Mouse (Mus musculus): ENCODE results near the gene Il23a. TPM values are rescaled to one million over a fixed set of nuclear protein-coding genes. Genes with fewer than 3 reads are reported as not detected.
A peak's percentile ranks its signal among the peaks of the same experiment; 100 is the strongest.
"Not testable (repeated sequence)": the region's sequence is repeated elsewhere in the genome, so short reads cannot be mapped to it uniquely, and the experiment has no call there.

Il23a gene
- total RNA-seq, 1 experiment from 2014 or later, result not detected

- ATAC-seq (replicated peaks; ENCODE audit: insufficient number of reproducible peaks, low FRiP score, low TSS enrichment, poor library complexity, severe bottlenecking), result no peak
Measured at GRCm38 (mm10) chr10:128271883-128272282, 26.7 kb downstream of the Il23a start.

- no peak for ATAC-seq (replicated peaks; ENCODE audit: insufficient number of reproducible peaks, low FRiP score, low TSS enrichment, poor library complexity, severe bottlenecking)
Measured at GRCm38 (mm10) chr10:128270866-128271265, 27.7 kb downstream of the Il23a start.

GRCm38 (mm10) chr10:128270287-128270841 is 28.2 kb downstream of the Il23a start, which contains the start of gene Stat2:
TSS of gene Stat2 (plus strand) at chr10:128270559.
- peak; percentile 99 for ATAC-seq (replicated peaks; ENCODE audit: insufficient number of reproducible peaks, low FRiP score, low TSS enrichment, poor library complexity, severe bottlenecking)

- no peak for ATAC-seq (replicated peaks; ENCODE audit: insufficient number of reproducible peaks, low FRiP score, low TSS enrichment, poor library complexity, severe bottlenecking)
Measured at GRCm38 (mm10) chr10:128269206-128269910, 29.2 kb downstream of the Il23a start.

GRCm38 (mm10) chr10:128268371-128268770 is 30.2 kb downstream of the Il23a start, which contains the start of gene Apof:
TSS of gene Apof (plus strand) at chr10:128268671.
- no peak for ATAC-seq (replicated peaks; ENCODE audit: insufficient number of reproducible peaks, low FRiP score, low TSS enrichment, poor library complexity, severe bottlenecking)

- 0 out of 2 replicates have a peak, but pooled peaks have one; percentile 25 for ATAC-seq (replicated peaks; ENCODE audit: insufficient number of reproducible peaks, low FRiP score, low TSS enrichment, poor library complexity, severe bottlenecking)
Measured at GRCm38 (mm10) chr10:128263393-128264310, 34.9 kb downstream of the Il23a start.

- ATAC-seq (replicated peaks; ENCODE audit: insufficient number of reproducible peaks, low FRiP score, low TSS enrichment, poor library complexity, severe bottlenecking), result no peak
Measured at GRCm38 (mm10) chr10:128262300-128262699, 36.3 kb downstream of the Il23a start.

- ATAC-seq (replicated peaks; ENCODE audit: insufficient number of reproducible peaks, low FRiP score, low TSS enrichment, poor library complexity, severe bottlenecking), result not testable (repeated sequence)
Measured at GRCm38 (mm10) chr10:128260376-128260775, 38.2 kb downstream of the Il23a start.

GRCm38 (mm10) chr10:128259946-128260345 is 38.6 kb downstream of the Il23a start:
- no peak for ATAC-seq (replicated peaks; ENCODE audit: insufficient number of reproducible peaks, low FRiP score, low TSS enrichment, poor library complexity, severe bottlenecking)

GRCm38 (mm10) chr10:128258953-128259352 is 39.6 kb downstream of the Il23a start:
- peak; percentile 88 for ATAC-seq (replicated peaks; ENCODE audit: insufficient number of reproducible peaks, low FRiP score, low TSS enrichment, poor library complexity, severe bottlenecking)

- no peak for ATAC-seq (replicated peaks; ENCODE audit: insufficient number of reproducible peaks, low FRiP score, low TSS enrichment, poor library complexity, severe bottlenecking)
Measured at GRCm38 (mm10) chr10:128256328-128256727, 42.2 kb downstream of the Il23a start.

GRCm38 (mm10) chr10:128255925-128256324 is 42.6 kb downstream of the Il23a start:
- ATAC-seq (replicated peaks; ENCODE audit: insufficient number of reproducible peaks, low FRiP score, low TSS enrichment, poor library complexity, severe bottlenecking), result no peak

GRCm38 (mm10) chr10:128253677-128254255 is 44.8 kb downstream of the Il23a start, which contains the start of gene Apon:
TSS of gene Apon (plus strand) at chr10:128254096.
- ATAC-seq (replicated peaks; ENCODE audit: insufficient number of reproducible peaks, low FRiP score, low TSS enrichment, poor library complexity, severe bottlenecking), result no peak

GRCm38 (mm10) chr10:128250565-128250964 is 48.0 kb downstream of the Il23a start:
- ATAC-seq (replicated peaks; ENCODE audit: insufficient number of reproducible peaks, low FRiP score, low TSS enrichment, poor library complexity, severe bottlenecking), result no peak

GRCm38 (mm10) chr10:128247020-128247732 is 51.4 kb downstream of the Il23a start:
- ATAC-seq (replicated peaks; ENCODE audit: insufficient number of reproducible peaks, low FRiP score, low TSS enrichment, poor library complexity, severe bottlenecking), result no peak
